Mouse (Mus musculus): ENCODE results near the gene Bcr. TPM values are rescaled to one million over a fixed set of nuclear protein-coding genes. Genes with fewer than 3 reads are reported as not detected.

Bcr gene
- polyA plus RNA-seq, 1 experiment from 2014 or later: 9.7 TPM

- no peak for ATAC-seq (replicated peaks; ENCODE audit: insufficient number of reproducible peaks, insufficient read depth, low FRiP score, low read depth)
- H3K4me2 ChIP-seq: no peak overlapping the region
- H3K27ac ChIP-seq: no peak overlapping the region
- H3K9me3 ChIP-seq (replicated peaks): no peaks in the 10 kb centered on the region
- H3K4me3 ChIP-seq: no peak overlapping the region
- 43% methylated on average over 2 of the region's 2 CpGs for WGBS
- H3K9ac ChIP-seq: no peak overlapping the region
- peaks cover 52% of the 10 kb centered on the region for H3K4me1 ChIP-seq (replicated peaks)
- H3K27me3 ChIP-seq: no peaks in the 10 kb centered on the region
- no peaks in the 10 kb centered on the region; the same call in 1 of the 2 replicates for H3K36me3 ChIP-seq
Observed at GRCm38 (mm10) chr10:75068086-75068485, 7.7 kb downstream of the Bcr start.

GRCm38 (mm10) chr10:75068624-75069328, 8.4 kb downstream of the Bcr start:
- peaks cover 46% of the 10 kb centered on the region for H3K4me1 ChIP-seq (replicated peaks)
- H3K4me2 ChIP-seq: no peak overlapping the region

GRCm38 (mm10) chr10:75070281-75070976, 10.0 kb downstream of the Bcr start:
- Histone ChIP-seq H3K9ac (no peak overlapping the region), H3K36me3 (peaks cover 3% of the 10 kb centered on the region; the same call in 1 of the 2 replicates), H3K4me3 (no peak overlapping the region), H3K4me2 (no peak overlapping the region), H3K9me3 (replicated peaks) (no peaks in the 10 kb centered on the region), H3K4me1 (replicated peaks) (peaks cover 34% of the 10 kb centered on the region), H3K27me3 (no peaks in the 10 kb centered on the region), H3K27ac (peak overlapping the region; percentile 32; the same call in 1 of the 2 replicates)
- 47% methylated on average over 11 of the region's 11 CpGs for WGBS
- peak; percentile 34; the same call in 1 of the 2 replicates for ATAC-seq (replicated peaks; ENCODE audit: insufficient number of reproducible peaks, insufficient read depth, low FRiP score, low read depth)

More at GRCm38 (mm10) chr10:75068624-75069328, 8.4 kb downstream of the Bcr start:
- Histone ChIP-seq H3K36me3 (peaks cover 3% of the 10 kb centered on the region; the same call in 1 of the 2 replicates), H3K9me3 (replicated peaks) (no peaks in the 10 kb centered on the region), H3K27me3 (no peaks in the 10 kb centered on the region), H3K27ac (no peak overlapping the region), H3K9ac (no peak overlapping the region), H3K4me3 (no peak overlapping the region)
- ATAC-seq (replicated peaks; ENCODE audit: insufficient number of reproducible peaks, insufficient read depth, low FRiP score, low read depth): no peak
- WGBS: 50% methylated on average over 12 of the region's 12 CpGs

- no peak overlapping the region for H3K27ac ChIP-seq
- no peak overlapping the region for H3K9ac ChIP-seq
- H3K27me3 ChIP-seq: peaks cover 8% of the 10 kb centered on the region; the same call in 1 of the 2 replicates
- no peak overlapping the region for H3K4me3 ChIP-seq
- no peak for ATAC-seq (replicated peaks; ENCODE audit: insufficient number of reproducible peaks, insufficient read depth, low FRiP score, low read depth)
- peaks cover 2% of the 10 kb centered on the region for H3K4me1 ChIP-seq (replicated peaks)
- H3K4me2 ChIP-seq: no peak overlapping the region
- no peaks in the 10 kb centered on the region for H3K9me3 ChIP-seq (replicated peaks)
- H3K36me3 ChIP-seq: 0 out of 2 replicates have a peak, but pooled peaks cover 3% of the 10 kb centered on the region
- 64% methylated on average over 5 of the region's 5 CpGs for WGBS
Observed at GRCm38 (mm10) chr10:75075665-75076064, 15.3 kb downstream of the Bcr start.

GRCm38 (mm10) chr10:75078174-75079128, 18.1 kb downstream of the Bcr start:
- Histone ChIP-seq H3K27ac (no peak overlapping the region), H3K36me3 (0 out of 2 replicates have a peak, but pooled peaks cover 1% of the 10 kb centered on the region), H3K9me3 (replicated peaks) (no peaks in the 10 kb centered on the region), H3K27me3 (peaks cover 8% of the 10 kb centered on the region; the same call in 1 of the 2 replicates), H3K4me1 (replicated peaks) (no peaks in the 10 kb centered on the region), H3K9ac (no peak overlapping the region), H3K4me2 (no peak overlapping the region), H3K4me3 (no peak overlapping the region)
- WGBS: 80% methylated on average over 14 of the region's 14 CpGs
- no peak; the same call in 1 of the 2 replicates for ATAC-seq (replicated peaks; ENCODE audit: insufficient number of reproducible peaks, insufficient read depth, low FRiP score, low read depth)

- Histone ChIP-seq H3K27me3 (peaks cover 3% of the 10 kb centered on the region; the same call in 1 of the 2 replicates), H3K4me3 (no peak overlapping the region), H3K36me3 (no peaks in the 10 kb centered on the region), H3K9me3 (replicated peaks) (no peaks in the 10 kb centered on the region), H3K4me2 (no peak overlapping the region), H3K9ac (no peak overlapping the region), H3K4me1 (replicated peaks) (no peaks in the 10 kb centered on the region), H3K27ac (no peak overlapping the region)
- ATAC-seq (replicated peaks; ENCODE audit: insufficient number of reproducible peaks, insufficient read depth, low FRiP score, low read depth): no peak
- WGBS: 71% methylated on average over 1 of the region's 1 CpGs
Observed at GRCm38 (mm10) chr10:75085330-75085729, 24.9 kb downstream of the Bcr start.

GRCm38 (mm10) chr10:75088471-75088870, 28.1 kb downstream of the Bcr start:
- 90% methylated on average over 4 of the region's 4 CpGs for WGBS
- no peak overlapping the region for H3K27ac ChIP-seq

GRCm38 (mm10) chr10:75091478-75092152, 31.2 kb downstream of the Bcr start:
- Histone ChIP-seq H3K4me3 (no peak overlapping the region), H3K9me3 (replicated peaks) (no peaks in the 10 kb centered on the region), H3K36me3 (no peaks in the 10 kb centered on the region), H3K27ac (peak overlapping the region; percentile 27), H3K4me1 (replicated peaks) (peaks cover 15% of the 10 kb centered on the region), H3K27me3 (peaks cover 36% of the 10 kb centered on the region), H3K4me2 (no peak overlapping the region), H3K9ac (no peak overlapping the region)
- ATAC-seq (replicated peaks; ENCODE audit: insufficient number of reproducible peaks, insufficient read depth, low FRiP score, low read depth): no peak
- WGBS: 62% methylated on average over 10 of the region's 10 CpGs

More at GRCm38 (mm10) chr10:75088471-75088870, 28.1 kb downstream of the Bcr start:
- Histone ChIP-seq H3K4me2 (no peak overlapping the region), H3K9ac (no peak overlapping the region), H3K9me3 (replicated peaks) (no peaks in the 10 kb centered on the region), H3K4me3 (no peak overlapping the region), H3K36me3 (no peaks in the 10 kb centered on the region), H3K4me1 (replicated peaks) (peaks cover 6% of the 10 kb centered on the region), H3K27me3 (peaks cover 14% of the 10 kb centered on the region; the same call in 1 of the 2 replicates)
- ATAC-seq (replicated peaks; ENCODE audit: insufficient number of reproducible peaks, insufficient read depth, low FRiP score, low read depth): no peak

- no peak overlapping the region for H3K4me3 ChIP-seq
- H3K27ac ChIP-seq: 0 out of 2 replicates have a peak overlapping the region, but pooled peaks have one; percentile 26
- WGBS: 50% methylated on average over 22 of the region's 22 CpGs
- peak; percentile 38; the same call in 1 of the 2 replicates for ATAC-seq (replicated peaks; ENCODE audit: insufficient number of reproducible peaks, insufficient read depth, low FRiP score, low read depth)
- H3K9ac ChIP-seq: no peak overlapping the region
- H3K27me3 ChIP-seq: peaks cover 39% of the 10 kb centered on the region
- H3K36me3 ChIP-seq: no peaks in the 10 kb centered on the region
- no peak overlapping the region for H3K4me2 ChIP-seq
- H3K9me3 ChIP-seq (replicated peaks): no peaks in the 10 kb centered on the region
- peaks cover 28% of the 10 kb centered on the region for H3K4me1 ChIP-seq (replicated peaks)
Observed at GRCm38 (mm10) chr10:75093252-75093987, 33.0 kb downstream of the Bcr start.

- WGBS: 93% methylated on average over 1 of the region's 1 CpGs
- no peak overlapping the region for H3K27ac ChIP-seq
- H3K4me1 ChIP-seq (replicated peaks): peaks cover 34% of the 10 kb centered on the region
- H3K4me2 ChIP-seq: no peak overlapping the region
- H3K36me3 ChIP-seq: no peaks in the 10 kb centered on the region
- H3K9me3 ChIP-seq (replicated peaks): no peaks in the 10 kb centered on the region
- H3K27me3 ChIP-seq: peaks cover 48% of the 10 kb centered on the region
- H3K4me3 ChIP-seq: no peak overlapping the region
- no peak for ATAC-seq (replicated peaks; ENCODE audit: insufficient number of reproducible peaks, insufficient read depth, low FRiP score, low read depth)
- H3K9ac ChIP-seq: no peak overlapping the region
Observed at GRCm38 (mm10) chr10:75094338-75094737, 33.9 kb downstream of the Bcr start.

Data from heart, embryonic 15.5 days (tissue).